Mouse (Mus musculus): ENCODE measurements around the gene Fndc3b.

GRCm38 (mm10) chr3:27705761-27706160 lies 5.3 kb downstream of the Fndc3b start:
- TF ChIP-seq CHD2 (IDR thresholded peaks at IDR 0.05; ENCODE audit: low read length) (no peak), POLR2A (IDR thresholded peaks at IDR 0.05; ENCODE audit: low read depth, low read length) (no peak), ELF1 (IDR thresholded peaks at IDR 0.05; ENCODE audit: low read depth, low read length) (no peak), MAX (IDR thresholded peaks at IDR 0.05; ENCODE audit: low read length) (no peak)
